Mouse (Mus musculus) CD4-positive, CD25-positive, alpha-beta regulatory T cell, adult 2 months (primary cell): ENCODE data around the gene Cpt1b.

ENCODE experiments used
- DNase-seq: peaks from one replicate; pipeline ENCODE4 v3.0.0-alpha.2; 2012; ENCODE audit warnings: low read depth, low spot score

Cpt1b gene

DNA sequence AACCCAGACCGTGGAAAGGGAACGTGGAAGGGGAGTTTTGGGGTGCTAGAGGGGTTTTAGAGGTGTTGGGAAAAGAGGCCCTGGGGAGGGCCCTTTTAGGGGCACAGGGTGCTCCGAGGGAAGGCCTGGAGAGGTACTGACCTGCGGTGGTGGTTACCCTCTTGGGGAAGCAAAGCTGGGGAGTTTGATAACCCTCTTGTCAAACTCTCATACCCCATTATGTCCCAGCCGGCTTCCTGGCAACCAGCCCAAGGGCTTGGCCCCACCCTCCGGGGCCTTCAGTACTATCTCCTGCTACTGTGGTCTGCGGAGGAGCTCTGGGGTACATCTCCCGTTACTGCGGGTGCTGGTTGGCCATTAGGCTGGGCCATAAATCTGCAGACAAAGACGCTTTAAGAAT, 46.2 kb downstream of the Cpt1b start:
- no peak for DNase-seq

- DNase-seq: peak; percentile 39
These were observed 46.7 kb downstream of the Cpt1b start, which contains the start of gene Odf3b for GRCm38 (mm10) chr15:89378831-89379401. Gene Odf3b (minus strand): TSS chr15:89379282.

- no peak for DNase-seq
These were observed 47.5 kb downstream of the Cpt1b start for GRCm38 (mm10) chr15:89377938-89378828.

- no peak for DNase-seq
These were observed 48.3 kb downstream of the Cpt1b start for GRCm38 (mm10) chr15:89377362-89377761.

DNA sequence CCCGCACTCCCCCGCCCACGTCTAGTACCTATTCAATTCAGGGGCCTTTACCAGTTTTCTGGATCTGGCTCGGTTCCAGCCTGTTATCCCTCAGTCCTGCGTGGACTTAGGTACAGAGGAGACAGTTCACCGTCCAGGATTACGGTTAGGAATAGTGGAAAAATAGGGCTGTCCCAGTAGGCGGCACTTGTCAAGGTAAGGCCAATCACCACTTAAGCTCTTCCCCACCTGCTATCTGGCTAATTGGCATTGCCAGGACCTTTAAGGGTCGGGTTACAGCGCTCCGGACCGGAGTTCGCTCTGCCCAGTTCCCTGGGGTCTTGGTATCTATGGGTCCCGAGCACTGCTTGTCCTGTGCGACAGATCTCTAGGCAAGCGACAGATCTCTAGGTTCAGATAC, 48.7 kb downstream of the Cpt1b start, which contains the start of gene Tymp:
TSS of gene Tymp (minus strand) at position 83 of the 400 bp plus-strand sequence.
- no peak for DNase-seq

GRCm38 (mm10) chr15:89376040-89376439, 49.6 kb downstream of the Cpt1b start:
- DNase-seq: no peak

GRCm38 (mm10) chr15:89374801-89375534, 50.7 kb downstream of the Cpt1b start:
- DNase-seq: no peak

GRCm38 (mm10) chr15:89374340-89374739, 51.3 kb downstream of the Cpt1b start:
- DNase-seq: no peak

- DNase-seq: peak; percentile 92
These were observed 51.9 kb downstream of the Cpt1b start, which contains the start of gene Sco2 for GRCm38 (mm10) chr15:89373762-89374248. Gene Sco2 (minus strand): TSS chr15:89373846.

GRCm38 (mm10) chr15:89373027-89373761, 52.5 kb downstream of the Cpt1b start:
- peak; percentile 96 for DNase-seq

DNA sequence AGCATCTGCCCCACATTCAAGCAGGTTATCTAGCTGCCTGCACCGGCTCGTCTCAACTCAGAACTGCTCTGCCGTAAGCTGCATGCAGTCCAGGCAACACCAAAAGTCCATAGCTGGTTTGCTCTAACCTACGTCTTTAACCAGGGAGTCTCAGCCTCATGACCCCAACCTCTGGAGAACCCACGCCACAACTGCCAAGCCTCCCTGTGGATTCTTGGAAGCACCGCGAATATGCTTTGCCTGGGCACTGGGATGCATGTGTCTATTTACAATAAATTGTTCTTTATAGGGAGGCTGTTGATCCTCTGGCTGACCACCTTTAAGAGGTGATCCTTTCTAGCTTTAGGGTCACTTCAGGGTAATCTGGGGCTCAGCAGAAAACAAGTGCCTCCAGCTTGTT, 53.1 kb downstream of the Cpt1b start:
- no peak for DNase-seq

- no peak for DNase-seq
These were observed 53.6 kb downstream of the Cpt1b start for GRCm38 (mm10) chr15:89372068-89372467.
